Mouse (Mus musculus): ENCODE data around the gene Mllt10. TPM values are rescaled to one million over a fixed set of nuclear protein-coding genes. Genes with fewer than 3 reads are reported as not detected.

The Mllt10 gene
- polyA plus RNA-seq, 1 experiment from 2014 or later: 43.5 TPM

GRCm38 (mm10) chr2:18047646-18048452 lies 7.2 kb upstream of the Mllt10 start:
- no peaks in the 10 kb centered on the region for H3K9me3 ChIP-seq (replicated peaks; ENCODE audit: control insufficient read depth, low read length)
- peak overlapping the region; percentile 100 for H3K27ac ChIP-seq (ENCODE audit: low read depth, low read length)
- no peaks in the 10 kb centered on the region for H3K27me3 ChIP-seq (replicated peaks; ENCODE audit: control insufficient read depth, insufficient read depth, low read length)
- H3K4me3 ChIP-seq (ENCODE audit: low read depth, low read length): peak overlapping the region; percentile 98
- no peaks in the 10 kb centered on the region for H3K36me3 ChIP-seq (ENCODE audit: control insufficient read depth, insufficient read depth, low read length)
- peak overlapping the region; percentile 100 for H3K9ac ChIP-seq (ENCODE audit: low read length)
- peaks cover 27% of the 10 kb centered on the region for H3K4me1 ChIP-seq (ENCODE audit: control insufficient read depth, insufficient read depth, low read length)
- peak; percentile 82 for DNase-seq (ENCODE audit: low spot score)
- H3K4me2 ChIP-seq (ENCODE audit: low read length): peak overlapping the region; percentile 94
- peak; percentile 69 for ATAC-seq
- under 1% methylated on average over 67 of the region's 70 CpGs for WGBS

GRCm38 (mm10) chr2:18048453-18049075 lies 6.5 kb upstream of the Mllt10 start, which contains the start of gene Skida1:
Gene Skida1 (minus strand): TSS chr2:18049051.
- no peaks in the 10 kb centered on the region for H3K27me3 ChIP-seq (replicated peaks; ENCODE audit: control insufficient read depth, insufficient read depth, low read length)
- H3K9ac ChIP-seq (ENCODE audit: low read length): peak within 1 kb of the TSS; percentile 100
- H3K9me3 ChIP-seq (replicated peaks; ENCODE audit: control insufficient read depth, low read length): no peaks in the 10 kb centered on the region
- under 1% methylated on average over 17 of the region's 17 CpGs for WGBS
- peak within 1 kb of the TSS; percentile 94 for H3K4me2 ChIP-seq (ENCODE audit: low read length)
- peak; percentile 64 for ATAC-seq
- peak; percentile 92 for DNase-seq (ENCODE audit: low spot score)
- peaks cover 25% of the 10 kb centered on the region for H3K4me1 ChIP-seq (ENCODE audit: control insufficient read depth, insufficient read depth, low read length)
- peak within 1 kb of the TSS; percentile 98 for H3K4me3 ChIP-seq (ENCODE audit: low read depth, low read length)
- H3K36me3 ChIP-seq (ENCODE audit: control insufficient read depth, insufficient read depth, low read length): no peaks in the 10 kb centered on the region
- peak within 1 kb of the TSS; percentile 100 for H3K27ac ChIP-seq (ENCODE audit: low read depth, low read length)

GRCm38 (mm10) chr2:18049279-18049821 lies 5.7 kb upstream of the Mllt10 start:
- WGBS: 1% methylated on average over 11 of the region's 11 CpGs
- peak; percentile 71 for DNase-seq (ENCODE audit: low spot score)
- ATAC-seq: peak; percentile 16; the same call in 1 of the 2 replicates
- Histone ChIP-seq H3K4me2 (ENCODE audit: low read length) (peak overlapping the region; percentile 94), H3K36me3 (ENCODE audit: control insufficient read depth, insufficient read depth, low read length) (no peaks in the 10 kb centered on the region), H3K9ac (ENCODE audit: low read length) (peak overlapping the region; percentile 100), H3K4me1 (ENCODE audit: control insufficient read depth, insufficient read depth, low read length) (peaks cover 29% of the 10 kb centered on the region), H3K27me3 (replicated peaks; ENCODE audit: control insufficient read depth, insufficient read depth, low read length) (no peaks in the 10 kb centered on the region), H3K9me3 (replicated peaks; ENCODE audit: control insufficient read depth, low read length) (no peaks in the 10 kb centered on the region), H3K27ac (ENCODE audit: low read depth, low read length) (peak overlapping the region; percentile 100), H3K4me3 (ENCODE audit: low read depth, low read length) (peak overlapping the region; percentile 98)

GRCm38 (mm10) chr2:18050018-18050417 lies 5.0 kb upstream of the Mllt10 start:
- Histone ChIP-seq H3K27me3 (replicated peaks; ENCODE audit: control insufficient read depth, insufficient read depth, low read length) (no peaks in the 10 kb centered on the region), H3K9me3 (replicated peaks; ENCODE audit: control insufficient read depth, low read length) (no peaks in the 10 kb centered on the region), H3K4me2 (ENCODE audit: low read length) (peak overlapping the region; percentile 94), H3K4me1 (ENCODE audit: control insufficient read depth, insufficient read depth, low read length) (peaks cover 29% of the 10 kb centered on the region), H3K27ac (ENCODE audit: low read depth, low read length) (peak overlapping the region; percentile 100), H3K9ac (ENCODE audit: low read length) (peak overlapping the region; percentile 100), H3K36me3 (ENCODE audit: control insufficient read depth, insufficient read depth, low read length) (no peaks in the 10 kb centered on the region), H3K4me3 (ENCODE audit: low read depth, low read length) (peak overlapping the region; percentile 98)
- no peak for DNase-seq (ENCODE audit: low spot score)
- WGBS: 1% methylated on average over 2 of the region's 2 CpGs
- ATAC-seq: no peak

GRCm38 (mm10) chr2:18050541-18050985 lies 4.5 kb upstream of the Mllt10 start:
- DNase-seq (ENCODE audit: low spot score) (peak; percentile 83), ATAC-seq (no peak)
- H3K4me3 ChIP-seq (ENCODE audit: low read depth, low read length): peak overlapping the region; percentile 98
- no peaks in the 10 kb centered on the region for H3K36me3 ChIP-seq (ENCODE audit: control insufficient read depth, insufficient read depth, low read length)
- H3K9me3 ChIP-seq (replicated peaks; ENCODE audit: control insufficient read depth, low read length): no peaks in the 10 kb centered on the region
- peak overlapping the region; percentile 100 for H3K27ac ChIP-seq (ENCODE audit: low read depth, low read length)
- H3K27me3 ChIP-seq (replicated peaks; ENCODE audit: control insufficient read depth, insufficient read depth, low read length): no peaks in the 10 kb centered on the region
- 3% methylated on average over 10 of the region's 10 CpGs for WGBS
- peak overlapping the region; percentile 100 for H3K9ac ChIP-seq (ENCODE audit: low read length)
- H3K4me2 ChIP-seq (ENCODE audit: low read length): peak overlapping the region; percentile 94
- H3K4me1 ChIP-seq (ENCODE audit: control insufficient read depth, insufficient read depth, low read length): peaks cover 29% of the 10 kb centered on the region

GRCm38 (mm10) chr2:18051026-18051830 lies 3.8 kb upstream of the Mllt10 start:
- Histone ChIP-seq H3K9ac (ENCODE audit: low read length) (peak overlapping the region; percentile 100), H3K4me1 (ENCODE audit: control insufficient read depth, insufficient read depth, low read length) (peaks cover 29% of the 10 kb centered on the region), H3K36me3 (ENCODE audit: control insufficient read depth, insufficient read depth, low read length) (no peaks in the 10 kb centered on the region), H3K27me3 (replicated peaks; ENCODE audit: control insufficient read depth, insufficient read depth, low read length) (no peaks in the 10 kb centered on the region), H3K4me3 (ENCODE audit: low read depth, low read length) (peak overlapping the region; percentile 98; the same call in 1 of the 2 replicates), H3K27ac (ENCODE audit: low read depth, low read length) (peak overlapping the region; percentile 100), H3K9me3 (replicated peaks; ENCODE audit: control insufficient read depth, low read length) (no peaks in the 10 kb centered on the region), H3K4me2 (ENCODE audit: low read length) (peak overlapping the region; percentile 94)
- DNase-seq (ENCODE audit: low spot score): peak; percentile 68
- ATAC-seq: no peak
- WGBS: 3% methylated on average over 11 of the region's 11 CpGs

- 9% methylated on average over 3 of the region's 3 CpGs for WGBS
- H3K4me3 ChIP-seq (ENCODE audit: low read depth, low read length): 0 out of 2 replicates have a peak overlapping the region, but pooled peaks have one; percentile 98
- H3K36me3 ChIP-seq (ENCODE audit: control insufficient read depth, insufficient read depth, low read length): no peaks in the 10 kb centered on the region
- H3K27ac ChIP-seq (ENCODE audit: low read depth, low read length): peak overlapping the region; percentile 16
- ATAC-seq: no peak
- no peaks in the 10 kb centered on the region for H3K9me3 ChIP-seq (replicated peaks; ENCODE audit: control insufficient read depth, low read length)
- peaks cover 29% of the 10 kb centered on the region for H3K4me1 ChIP-seq (ENCODE audit: control insufficient read depth, insufficient read depth, low read length)
- peak overlapping the region; percentile 100 for H3K9ac ChIP-seq (ENCODE audit: low read length)
- no peaks in the 10 kb centered on the region for H3K27me3 ChIP-seq (replicated peaks; ENCODE audit: control insufficient read depth, insufficient read depth, low read length)
- no peak for DNase-seq (ENCODE audit: low spot score)
- peak overlapping the region; percentile 94 for H3K4me2 ChIP-seq (ENCODE audit: low read length)
Measured at GRCm38 (mm10) chr2:18051831-18052170, 3.2 kb upstream of the Mllt10 start.

GRCm38 (mm10) chr2:18052581-18052980 lies 2.5 kb upstream of the Mllt10 start:
- peak overlapping the region; percentile 94 for H3K4me2 ChIP-seq (ENCODE audit: low read length)
- no peak overlapping the region for H3K27ac ChIP-seq (ENCODE audit: low read depth, low read length)

More at GRCm38 (mm10) chr2:18052581-18052980, 2.5 kb upstream of the Mllt10 start:
- Histone ChIP-seq H3K36me3 (ENCODE audit: control insufficient read depth, insufficient read depth, low read length) (no peaks in the 10 kb centered on the region), H3K27me3 (replicated peaks; ENCODE audit: control insufficient read depth, insufficient read depth, low read length) (no peaks in the 10 kb centered on the region), H3K9me3 (replicated peaks; ENCODE audit: control insufficient read depth, low read length) (no peaks in the 10 kb centered on the region), H3K4me3 (ENCODE audit: low read depth, low read length) (no peak overlapping the region), H3K4me1 (ENCODE audit: control insufficient read depth, insufficient read depth, low read length) (peaks cover 29% of the 10 kb centered on the region), H3K9ac (ENCODE audit: low read length) (peak overlapping the region; percentile 32; the same call in 1 of the 2 replicates)
- 12% methylated on average over 3 of the region's 3 CpGs for WGBS
- ATAC-seq (no peak), DNase-seq (ENCODE audit: low spot score) (peak; percentile 23)
